Mouse (Mus musculus): ENCODE results near the gene Tubb2b. TPM values are rescaled to one million over a fixed set of nuclear protein-coding genes. Genes with fewer than 3 reads are reported as not detected.
A peak's percentile ranks its signal among the peaks of the same experiment; 100 is the strongest.

The Tubb2b gene
- polyA plus RNA-seq, 1 experiment: 438 TPM

GRCm38 (mm10) chr13:34159926-34160325, 29.7 kb upstream of the Tubb2b start:
- Histone ChIP-seq H3K79me2 (ENCODE audit: control insufficient read depth, insufficient read depth) (peaks cover 8% of the 10 kb centered on the region), H3K4me3 (no peak overlapping the region), H3K4me2 (ENCODE audit: low read depth) (no peak overlapping the region), H3K36me3 (ENCODE audit: control insufficient read depth, insufficient read depth) (no peaks in the 10 kb centered on the region), H3K27me3 (ENCODE audit: control insufficient read depth, insufficient read depth, insufficient read length) (no peaks in the 10 kb centered on the region), H3ac (ENCODE audit: control insufficient read depth, insufficient read length) (no peak overlapping the region)
- no peak for TF ChIP-seq TCF12 (IDR thresholded peaks at IDR 0.05; ENCODE audit: insufficient read depth, poor library complexity, severe bottlenecking)
- TF ChIP-seq MYOD1 (IDR thresholded peaks at IDR 0.05; ENCODE audit: control insufficient read depth in 1 of 3, insufficient read length in 2 of 3, low read depth in 2 of 3): no peak
- no peak for TF ChIP-seq USF1 (IDR thresholded peaks at IDR 0.05; ENCODE audit: low read depth)
- no peak for TF ChIP-seq SRF (IDR thresholded peaks at IDR 0.05; ENCODE audit: control insufficient read depth, insufficient read length, low read depth)
- TF ChIP-seq MAX (IDR thresholded peaks at IDR 0.05; ENCODE audit: low read depth): no peak
- no peak for TF ChIP-seq E2F4 (IDR thresholded peaks at IDR 0.05; ENCODE audit: insufficient read depth)
- TF ChIP-seq POLR2AphosphoS2 (IDR thresholded peaks at IDR 0.05; ENCODE audit: insufficient read length, low read depth): no peak
- TF ChIP-seq TCF3 (IDR thresholded peaks at IDR 0.05; ENCODE audit: insufficient read length, low read depth): no peak
- TF ChIP-seq REST (IDR thresholded peaks at IDR 0.05; ENCODE audit: insufficient read depth, insufficient read length): no peak
- TF ChIP-seq MYOG (IDR thresholded peaks at IDR 0.05; ENCODE audit: control insufficient read depth in 1 of 3, insufficient read depth in 1 of 3, insufficient read length in 2 of 3, low read depth in 2 of 3): no peak
- no peak for TF ChIP-seq POLR2A (IDR thresholded peaks at IDR 0.05; ENCODE audit: insufficient read length, low read depth)
- TF ChIP-seq CEBPB (IDR thresholded peaks at IDR 0.05; ENCODE audit: insufficient read depth, poor library complexity, severe bottlenecking): no peak

GRCm38 (mm10) chr13:34157596-34158157, 27.4 kb upstream of the Tubb2b start:
- Histone ChIP-seq H3ac (ENCODE audit: control insufficient read depth, insufficient read length) (no peak overlapping the region), H3K36me3 (ENCODE audit: control insufficient read depth, insufficient read depth) (no peaks in the 10 kb centered on the region), H3K79me2 (ENCODE audit: control insufficient read depth, insufficient read depth) (no peaks in the 10 kb centered on the region), H3K4me2 (ENCODE audit: low read depth) (no peak overlapping the region), H3K4me3 (no peak overlapping the region), H3K27me3 (ENCODE audit: control insufficient read depth, insufficient read depth, insufficient read length) (no peaks in the 10 kb centered on the region)
- no peak for TF ChIP-seq REST (IDR thresholded peaks at IDR 0.05; ENCODE audit: insufficient read depth, insufficient read length)
- no peak for TF ChIP-seq POLR2AphosphoS2 (IDR thresholded peaks at IDR 0.05; ENCODE audit: insufficient read length, low read depth)
- no peak for TF ChIP-seq POLR2A (IDR thresholded peaks at IDR 0.05; ENCODE audit: insufficient read length, low read depth)
- TF ChIP-seq MAX (IDR thresholded peaks at IDR 0.05; ENCODE audit: low read depth): no peak
- TF ChIP-seq E2F4 (IDR thresholded peaks at IDR 0.05; ENCODE audit: insufficient read depth): no peak
- TF ChIP-seq CEBPB (IDR thresholded peaks at IDR 0.05; ENCODE audit: insufficient read depth, poor library complexity, severe bottlenecking): no peak

- Histone ChIP-seq H3ac (ENCODE audit: control insufficient read depth, insufficient read length) (no peak overlapping the region), H3K27me3 (ENCODE audit: control insufficient read depth, insufficient read depth, insufficient read length) (no peaks in the 10 kb centered on the region), H3K36me3 (ENCODE audit: control insufficient read depth, insufficient read depth) (no peaks in the 10 kb centered on the region), H3K79me2 (ENCODE audit: control insufficient read depth, insufficient read depth) (no peaks in the 10 kb centered on the region), H3K4me2 (ENCODE audit: low read depth) (no peak overlapping the region), H3K4me3 (no peak overlapping the region)
- TF ChIP-seq SRF (IDR thresholded peaks at IDR 0.05; ENCODE audit: control insufficient read depth, insufficient read length, low read depth) (no peak), REST (IDR thresholded peaks at IDR 0.05; ENCODE audit: insufficient read depth, insufficient read length) (no peak), POLR2A (IDR thresholded peaks at IDR 0.05; ENCODE audit: insufficient read length, low read depth) (no peak), E2F4 (IDR thresholded peaks at IDR 0.05; ENCODE audit: insufficient read depth) (no peak), MAX (IDR thresholded peaks at IDR 0.05; ENCODE audit: low read depth) (no peak), CEBPB (IDR thresholded peaks at IDR 0.05; ENCODE audit: insufficient read depth, poor library complexity, severe bottlenecking) (no peak), POLR2AphosphoS2 (IDR thresholded peaks at IDR 0.05; ENCODE audit: insufficient read length, low read depth) (no peak)
These were observed 26.5 kb upstream of the Tubb2b start for GRCm38 (mm10) chr13:34156840-34157185.

- Histone ChIP-seq H3K4me3 (no peak overlapping the region), H3K36me3 (ENCODE audit: control insufficient read depth, insufficient read depth) (no peaks in the 10 kb centered on the region), H3ac (ENCODE audit: control insufficient read depth, insufficient read length) (no peak overlapping the region), H3K27me3 (ENCODE audit: control insufficient read depth, insufficient read depth, insufficient read length) (no peaks in the 10 kb centered on the region), H3K4me2 (ENCODE audit: low read depth) (no peak overlapping the region), H3K79me2 (ENCODE audit: control insufficient read depth, insufficient read depth) (no peaks in the 10 kb centered on the region)
- TF ChIP-seq MAX (IDR thresholded peaks at IDR 0.05; ENCODE audit: low read depth) (no peak), E2F4 (IDR thresholded peaks at IDR 0.05; ENCODE audit: insufficient read depth) (no peak), MYOG (IDR thresholded peaks at IDR 0.05; ENCODE audit: control insufficient read depth in 1 of 3, insufficient read depth in 1 of 3, insufficient read length in 2 of 3, low read depth in 2 of 3) (no peak), USF1 (IDR thresholded peaks at IDR 0.05; ENCODE audit: low read depth) (no peak), POLR2AphosphoS2 (IDR thresholded peaks at IDR 0.05; ENCODE audit: insufficient read length, low read depth) (no peak), CEBPB (IDR thresholded peaks at IDR 0.05; ENCODE audit: insufficient read depth, poor library complexity, severe bottlenecking) (no peak), TCF12 (IDR thresholded peaks at IDR 0.05; ENCODE audit: insufficient read depth, poor library complexity, severe bottlenecking) (no peak), MYOD1 (IDR thresholded peaks at IDR 0.05; ENCODE audit: control insufficient read depth in 1 of 3, insufficient read length in 2 of 3, low read depth in 2 of 3) (no peak), REST (IDR thresholded peaks at IDR 0.05; ENCODE audit: insufficient read depth, insufficient read length) (no peak)
These were observed 26.0 kb upstream of the Tubb2b start for GRCm38 (mm10) chr13:34156133-34156839.

- Histone ChIP-seq H3K27me3 (ENCODE audit: control insufficient read depth, insufficient read depth, insufficient read length) (no peaks in the 10 kb centered on the region), H3K4me3 (no peak overlapping the region), H3ac (ENCODE audit: control insufficient read depth, insufficient read length) (no peak overlapping the region), H3K79me2 (ENCODE audit: control insufficient read depth, insufficient read depth) (no peaks in the 10 kb centered on the region), H3K4me2 (ENCODE audit: low read depth) (peak overlapping the region; percentile 87), H3K36me3 (ENCODE audit: control insufficient read depth, insufficient read depth) (no peaks in the 10 kb centered on the region)
- TF ChIP-seq MYOG (IDR thresholded peaks at IDR 0.05; ENCODE audit: control insufficient read depth in 1 of 3, insufficient read depth in 1 of 3, insufficient read length in 2 of 3, low read depth in 2 of 3) (no peak), SRF (IDR thresholded peaks at IDR 0.05; ENCODE audit: control insufficient read depth, insufficient read length, low read depth) (no peak), TCF12 (IDR thresholded peaks at IDR 0.05; ENCODE audit: insufficient read depth, poor library complexity, severe bottlenecking) (no peak), TCF3 (IDR thresholded peaks at IDR 0.05; ENCODE audit: insufficient read length, low read depth) (no peak), CEBPB (IDR thresholded peaks at IDR 0.05; ENCODE audit: insufficient read depth, poor library complexity, severe bottlenecking) (no peak), POLR2A (IDR thresholded peaks at IDR 0.05; ENCODE audit: insufficient read length, low read depth) (no peak), REST (IDR thresholded peaks at IDR 0.05; ENCODE audit: insufficient read depth, insufficient read length) (no peak), MAX (IDR thresholded peaks at IDR 0.05; ENCODE audit: low read depth) (no peak), USF1 (IDR thresholded peaks at IDR 0.05; ENCODE audit: low read depth) (no peak), POLR2AphosphoS2 (IDR thresholded peaks at IDR 0.05; ENCODE audit: insufficient read length, low read depth) (no peak), MYOD1 (IDR thresholded peaks at IDR 0.05; ENCODE audit: control insufficient read depth in 1 of 3, insufficient read length in 2 of 3, low read depth in 2 of 3) (no peak), E2F4 (IDR thresholded peaks at IDR 0.05; ENCODE audit: insufficient read depth) (no peak)
These were observed 24.6 kb upstream of the Tubb2b start for GRCm38 (mm10) chr13:34154931-34155272.

Measured in myocyte (in vitro differentiated cells).